Mouse (Mus musculus) limb, embryonic 13.5 days (tissue): ENCODE results near the gene Agrn. TPM values are rescaled to one million over a fixed set of nuclear protein-coding genes. Genes with fewer than 3 reads are reported as not detected.

Experiments
- ATAC-seq: fragments of 200-750 bp; cut with Nextera tagmentation; 2 replicates; pipeline ENCODE4 v1.8.0; 2017; ENCODE audit warnings: low read depth, moderate number of reproducible peaks, moderate TSS enrichment; ENCODE audit not compliant: low FRiP score
- H3K27ac ChIP-seq: fragments of 300-500 bp; sonication (generic); 2 replicates; pipeline ENCODE4 v1.5.1; 2015; ENCODE audit warnings: inconsistent platforms, mild to moderate bottlenecking, moderate library complexity
- H3K27me3 ChIP-seq: fragments of 300-500 bp; sonication (generic); 2 replicates; pipeline ENCODE4 v1.6.1; 2015; ENCODE audit warnings: mild to moderate bottlenecking, inconsistent platforms
- H3K36me3 ChIP-seq: fragments of 300-500 bp; sonication (generic); 2 replicates; pipeline ENCODE4 v1.6.1; 2015; ENCODE audit warnings: inconsistent platforms, mild to moderate bottlenecking, moderate library complexity
- H3K4me1 ChIP-seq: fragments of 300-500 bp; sonication (generic); 2 replicates; pipeline ENCODE4 v1.6.1; 2015; ENCODE audit warnings: inconsistent platforms
- H3K4me2 ChIP-seq: fragments of 300-500 bp; sonication (generic); replicated peaks from 2 replicates; pipeline ENCODE4 v1.6.1; 2015; ENCODE audit warnings: inconsistent platforms, mild to moderate bottlenecking, moderate library complexity
- H3K4me3 ChIP-seq: fragments of 300-500 bp; sonication (generic); 2 replicates; pipeline ENCODE4 v1.5.1; 2015; ENCODE audit warnings: moderate library complexity, mild to moderate bottlenecking, inconsistent platforms
- H3K9ac ChIP-seq: fragments of 300-500 bp; sonication (generic); 2 replicates; pipeline ENCODE4 v1.6.1; 2015; ENCODE audit warnings: mild to moderate bottlenecking, inconsistent platforms
- H3K9me3 ChIP-seq: fragments of 300-500 bp; sonication (generic); 2 replicates; pipeline ENCODE4 v1.6.1; 2016; ENCODE audit warnings: inconsistent platforms
- WGBS: fragments of 180-500 bp; shearing (Covaris S2); methylation state at CpG from one replicate; pipeline ENCODE4 v1.1.7; 2015; 5-methylcytosine and 5-hydroxymethylcytosine counted together
- microRNA-seq: library from miRNA; unstranded; fragments of <30 nt; microRNA quantifications from one replicate; pipeline ENCODE4, GENCODE M21; 2016
- polyA plus RNA-seq: library from polyadenylated mRNA; unstranded; fragments of >200 nt; fragmentation: Nextera tagmentation; extraction: Ambion mirVana; gene quantifications from 2 replicates; pipeline ENCODE4 v1.2.1, GENCODE M21; 2015

The Agrn gene
- polyA plus RNA-seq, 1 experiment from 2014 or later, result 73.9 TPM

DNA sequence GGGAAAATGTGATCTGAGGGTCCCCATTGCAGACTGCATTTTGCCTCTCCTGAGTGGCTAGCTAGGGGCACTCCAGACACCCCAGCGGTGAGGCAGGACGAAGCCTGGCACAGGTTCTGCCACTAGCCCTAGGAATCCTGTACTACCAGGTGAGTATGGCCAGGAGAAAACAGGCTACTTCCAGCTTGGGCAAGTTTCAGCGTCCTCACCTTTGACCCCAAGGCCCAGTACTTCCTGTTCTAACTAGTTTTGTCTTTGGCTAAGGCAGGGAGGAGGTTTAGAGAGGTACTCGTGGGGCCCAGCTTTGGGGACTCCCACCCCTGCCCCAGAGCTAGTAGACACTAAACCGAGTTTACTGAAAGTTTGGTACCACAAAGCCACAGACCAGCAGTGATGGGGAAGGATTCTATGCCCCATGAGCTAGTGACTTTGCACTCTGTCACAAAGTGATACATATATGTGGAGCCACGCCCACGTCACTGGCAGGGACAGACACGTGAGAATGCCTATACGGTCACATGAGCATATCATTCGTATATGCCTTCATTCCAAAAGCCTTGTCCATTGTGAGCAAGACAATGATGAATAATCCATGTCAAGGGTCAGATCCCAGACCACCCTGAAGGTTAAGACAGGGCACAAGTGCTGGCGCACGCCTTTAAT lies 63.2 kb downstream of the Agrn start:
- Histone ChIP-seq H3K9ac (no peak overlapping the region), H3K27ac (no peak overlapping the region), H3K4me3 (no peak overlapping the region), H3K4me2 (no peak overlapping the region), H3K36me3 (no peaks in the 10 kb centered on the region), H3K27me3 (no peaks in the 10 kb centered on the region), H3K9me3 (no peaks in the 10 kb centered on the region; the same call in 1 of the 2 replicates), H3K4me1 (no peaks in the 10 kb centered on the region)
- 79% methylated on average over 12 of the region's 12 CpGs for WGBS
- no peak for ATAC-seq

DNA sequence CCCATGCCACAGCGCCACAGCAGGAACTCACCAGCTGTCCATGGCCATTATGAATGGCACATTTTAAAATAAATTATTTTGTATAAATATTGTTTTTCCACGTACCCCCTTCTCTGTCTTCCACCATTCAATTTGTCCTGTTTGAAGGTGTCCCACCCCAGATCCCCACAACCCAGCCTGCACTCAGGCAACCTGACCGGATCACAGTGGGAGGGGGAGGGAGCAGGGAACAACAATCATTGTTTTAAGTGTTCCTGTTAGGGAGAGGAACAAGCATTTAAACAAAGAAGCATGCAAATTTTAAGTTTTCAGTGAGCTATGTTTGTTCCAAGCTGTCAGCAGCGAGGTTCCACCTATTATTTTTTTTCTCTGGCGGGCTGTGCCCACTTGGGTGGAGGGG lies 64.0 kb downstream of the Agrn start:
- Histone ChIP-seq H3K4me2 (no peak overlapping the region), H3K9ac (no peak overlapping the region), H3K27me3 (no peaks in the 10 kb centered on the region), H3K4me3 (no peak overlapping the region), H3K27ac (no peak overlapping the region), H3K9me3 (no peaks in the 10 kb centered on the region; the same call in 1 of the 2 replicates), H3K4me1 (no peaks in the 10 kb centered on the region), H3K36me3 (no peaks in the 10 kb centered on the region)
- 67% methylated on average over 5 of the region's 5 CpGs for WGBS
- no peak for ATAC-seq

DNA sequence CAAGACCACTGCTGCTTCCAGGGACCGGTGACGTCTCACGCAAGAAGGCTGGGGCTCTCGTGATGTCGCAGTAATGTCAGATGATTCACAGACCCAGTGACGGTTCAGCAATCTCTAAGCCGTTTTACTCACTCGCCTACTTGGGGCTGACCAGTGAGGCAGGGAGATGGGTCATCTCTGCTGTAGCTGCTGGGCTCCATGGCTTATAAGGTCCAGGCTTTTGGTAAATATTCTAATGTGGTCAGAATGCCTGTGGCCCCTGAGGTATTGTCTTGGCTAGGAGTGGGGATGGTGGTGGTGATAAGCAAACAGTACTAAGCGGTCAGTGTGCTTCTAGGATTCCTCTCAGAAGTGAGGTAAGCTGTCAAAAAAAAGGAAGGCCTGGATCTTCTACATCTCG lies 66.3 kb downstream of the Agrn start:
- no peaks in the 10 kb centered on the region for H3K4me1 ChIP-seq
- no peak for ATAC-seq
- WGBS, result 83% methylated on average over 10 of the region's 10 CpGs

DNA sequence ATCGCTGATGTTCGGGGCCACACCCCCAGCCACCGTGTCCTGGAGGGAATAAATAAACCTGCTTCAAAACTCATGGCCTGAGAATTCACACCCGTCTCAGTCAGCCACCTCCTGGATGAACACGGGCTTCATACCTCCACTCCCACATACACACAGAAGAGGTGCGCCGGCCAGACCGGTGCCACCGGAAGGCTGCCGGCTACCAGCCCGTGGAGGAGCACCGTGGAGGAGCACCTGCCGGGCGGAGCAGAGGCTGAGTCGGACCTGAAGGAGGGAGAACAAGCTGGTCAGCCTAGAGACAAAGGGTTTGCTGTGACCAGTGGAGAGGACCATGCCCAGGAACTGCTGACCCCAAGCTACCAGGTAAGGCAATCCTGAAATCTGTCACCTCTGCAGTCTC lies 66.9 kb downstream of the Agrn start, which contains the start of gene Rnf223:
Gene Rnf223, plus strand, starts transcription at position 78 of the 400 bp plus-strand sequence.
- WGBS, result 83% methylated on average over 15 of the region's 15 CpGs

More for the DNA sequence above, 66.3 kb downstream of the Agrn start:
- Histone ChIP-seq H3K4me3 (no peak overlapping the region), H3K9ac (no peak overlapping the region), H3K4me2 (no peak overlapping the region), H3K27me3 (no peaks in the 10 kb centered on the region), H3K9me3 (no peaks in the 10 kb centered on the region), H3K27ac (no peak overlapping the region), H3K36me3 (peaks cover 21% of the 10 kb centered on the region)

DNA sequence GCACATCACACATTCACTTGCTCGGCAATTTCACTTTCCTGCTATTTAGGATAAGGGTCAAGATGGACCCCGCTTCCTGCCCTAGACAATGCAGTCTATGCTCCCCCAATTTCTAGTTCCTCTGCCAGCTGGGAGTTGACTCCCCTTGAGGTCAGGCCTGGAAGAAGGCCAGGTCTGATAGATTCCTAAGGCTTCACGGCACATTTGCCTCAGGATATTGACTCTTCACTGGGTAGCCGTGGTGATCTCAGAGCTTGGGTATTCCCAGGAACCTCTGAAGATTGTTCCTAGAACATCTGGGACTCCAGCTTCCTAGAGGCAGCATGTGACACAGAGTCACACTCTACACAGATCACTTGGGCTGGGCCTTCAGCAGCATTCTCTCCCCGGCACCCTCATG lies 68.5 kb downstream of the Agrn start:
- 80% methylated on average over 5 of the region's 5 CpGs for WGBS
- Histone ChIP-seq H3K9me3 (no peaks in the 10 kb centered on the region), H3K27me3 (no peaks in the 10 kb centered on the region), H3K4me2 (no peak overlapping the region), H3K4me1 (no peaks in the 10 kb centered on the region), H3K9ac (no peak overlapping the region), H3K4me3 (no peak overlapping the region), H3K27ac (no peak overlapping the region), H3K36me3 (peaks cover 43% of the 10 kb centered on the region)
- ATAC-seq, result no peak

More for the DNA sequence above, 66.9 kb downstream of the Agrn start, which contains the start of gene Rnf223:
- Histone ChIP-seq H3K27ac (no peak within 1 kb of the TSS), H3K4me1 (no peaks in the 10 kb centered on the region), H3K4me3 (no peak within 1 kb of the TSS), H3K27me3 (no peaks in the 10 kb centered on the region), H3K36me3 (peaks cover 26% of the 10 kb centered on the region), H3K9ac (no peak within 1 kb of the TSS), H3K9me3 (no peaks in the 10 kb centered on the region), H3K4me2 (no peak within 1 kb of the TSS)
- ATAC-seq, result no peak

DNA sequence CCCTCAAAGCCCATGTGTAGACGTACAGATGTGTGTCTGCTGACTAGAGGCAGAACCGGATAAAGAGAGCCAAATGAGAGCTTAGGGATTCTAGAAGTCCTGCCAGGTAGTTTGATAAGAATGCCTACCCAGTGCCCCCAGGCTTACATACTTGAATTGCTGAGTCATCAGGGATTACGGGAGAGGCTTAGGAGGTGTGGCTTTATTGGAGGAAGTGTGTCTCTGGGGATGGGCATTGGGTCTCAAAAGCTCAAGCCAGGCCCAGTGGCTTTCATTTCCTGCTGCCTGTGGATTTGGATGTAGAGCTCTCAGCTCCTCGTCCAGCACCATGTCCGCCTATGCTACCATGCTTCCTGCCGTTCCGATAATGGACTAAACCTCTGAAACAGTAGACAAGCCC lies 70.4 kb downstream of the Agrn start:
- no peak overlapping the region for H3K27ac ChIP-seq
- no peak overlapping the region for H3K9ac ChIP-seq
- H3K4me2 ChIP-seq, result no peak overlapping the region
- no peak for ATAC-seq
- H3K36me3 ChIP-seq, result peaks cover 62% of the 10 kb centered on the region
- no peaks in the 10 kb centered on the region for H3K4me1 ChIP-seq
- no peaks in the 10 kb centered on the region for H3K27me3 ChIP-seq
- no peak overlapping the region for H3K4me3 ChIP-seq
- H3K9me3 ChIP-seq, result no peaks in the 10 kb centered on the region
- 86% methylated on average over 7 of the region's 7 CpGs for WGBS

DNA sequence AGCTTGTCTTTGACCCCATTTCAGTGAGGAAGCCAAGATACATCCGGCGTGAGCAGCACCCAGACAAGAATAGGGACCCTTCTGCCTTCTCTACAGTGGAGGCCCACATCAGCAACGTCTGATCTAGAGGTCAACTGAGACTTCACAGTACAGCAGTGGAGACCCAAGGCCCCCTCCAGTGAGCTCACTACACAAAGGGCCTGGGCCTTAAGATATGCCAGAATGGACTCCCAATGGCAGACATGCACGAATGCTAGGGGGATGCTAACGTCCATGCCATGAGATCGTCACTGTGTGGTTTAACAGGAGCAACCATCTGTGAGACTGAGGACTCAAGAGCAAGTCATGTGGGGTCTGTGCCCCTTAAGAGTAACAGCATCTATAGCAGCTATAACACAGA lies 71.9 kb downstream of the Agrn start:
- no peak overlapping the region for H3K4me3 ChIP-seq
- 93% methylated on average over 6 of the region's 6 CpGs for WGBS

DNA sequence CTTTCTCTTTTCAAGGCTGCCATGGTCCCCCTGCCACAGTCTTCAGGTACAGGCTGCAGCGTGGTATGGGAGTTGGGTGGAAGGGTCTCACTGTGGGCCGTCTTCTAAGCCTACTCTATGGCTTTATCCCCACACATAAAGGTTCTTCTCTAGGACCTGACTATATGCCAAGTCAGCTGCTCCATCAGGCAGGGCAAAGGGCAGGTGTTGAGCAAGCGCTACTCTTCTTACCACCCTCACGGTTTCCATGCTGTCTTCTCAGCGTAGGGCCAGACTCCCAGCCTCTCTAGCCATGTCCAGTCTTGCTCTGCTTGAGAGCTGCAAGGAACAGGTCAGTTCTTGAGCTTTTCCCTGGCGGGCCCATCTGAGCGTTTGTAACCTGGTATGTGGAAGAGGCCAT lies 73.2 kb downstream of the Agrn start:
- Histone ChIP-seq H3K4me1 (no peaks in the 10 kb centered on the region), H3K4me3 (no peak overlapping the region), H3K9ac (no peak overlapping the region), H3K27me3 (no peaks in the 10 kb centered on the region), H3K4me2 (no peak overlapping the region), H3K27ac (no peak overlapping the region), H3K36me3 (peaks cover 90% of the 10 kb centered on the region), H3K9me3 (no peaks in the 10 kb centered on the region)
- WGBS, result 95% methylated on average over 7 of the region's 7 CpGs
- ATAC-seq, result no peak

More for the DNA sequence above, 71.9 kb downstream of the Agrn start:
- no peak overlapping the region for H3K9ac ChIP-seq
- peaks cover 77% of the 10 kb centered on the region for H3K36me3 ChIP-seq
- no peak for ATAC-seq
- H3K4me1 ChIP-seq, result no peaks in the 10 kb centered on the region
- no peaks in the 10 kb centered on the region for H3K9me3 ChIP-seq
- H3K27me3 ChIP-seq, result no peaks in the 10 kb centered on the region
- no peak overlapping the region for H3K27ac ChIP-seq
- H3K4me2 ChIP-seq, result no peak overlapping the region

Small RNA genes within 50 kb of the gene (microRNA-seq; reads per million reads assigned to microRNA genes)
- 1.0 reads per million for gene Mir7658

Other genes starting within 250 kb of the Agrn start
- 32.0 and 35.0 TPM in 2 replicates for gene C1qtnf12, start 235.2 kb downstream of the Agrn start, polyA plus RNA-seq
- gene B3galt6, start 204.8 kb downstream of the Agrn start, polyA plus RNA-seq, result 16.8 and 17.3 TPM in 2 replicates
- 160 and 166 TPM in 2 replicates for gene Sdf4, start 204.6 kb downstream of the Agrn start, polyA plus RNA-seq
- 0.80 and 0.85 TPM in 2 replicates for gene Tnfrsf4, start 183.6 kb downstream of the Agrn start, polyA plus RNA-seq
- gene Tnfrsf18, start 171.3 kb downstream of the Agrn start, polyA plus RNA-seq, result 2.8 and 2.9 TPM in 2 replicates
- 0.70 and 1.1 TPM in 2 replicates for gene Ttll10, start 138.1 kb downstream of the Agrn start, polyA plus RNA-seq
- gene 9430015G10Rik, start 87.5 kb downstream of the Agrn start, polyA plus RNA-seq, result 45.2 and 48.7 TPM in 2 replicates
- gene Rnf223, start 67.0 kb downstream of the Agrn start, polyA plus RNA-seq, result 0.48 and 0.72 TPM in 2 replicates
- 1.5 and 2.4 TPM in 2 replicates for gene Isg15, start 3.3 kb upstream of the Agrn start, polyA plus RNA-seq
- gene AW011738, start 5.8 kb upstream of the Agrn start, polyA plus RNA-seq, result 2.0 and 2.3 TPM in 2 replicates
- gene Perm1, start 18.4 kb upstream of the Agrn start, polyA plus RNA-seq, result 0.59 and 0.66 TPM in 2 replicates
- gene Plekhn1, start 37.4 kb upstream of the Agrn start, polyA plus RNA-seq, result 24.6 and 24.9 TPM in 2 replicates
- gene Noc2l, start 38.5 kb upstream of the Agrn start, polyA plus RNA-seq, result 68.8 and 71.5 TPM in 2 replicates
- gene Samd11, start 58.2 kb upstream of the Agrn start, polyA plus RNA-seq, result 0.42 and 0.47 TPM in 2 replicates
- not detected in 2 replicates for gene Vmn2r-ps159, start 133.6 kb upstream of the Agrn start, polyA plus RNA-seq